Mouse (Mus musculus) spleen, adult 2 months (tissue): ENCODE measurements around the gene Cyb561.

Source experiments
- CTCF ChIP-seq: fragments of 200-500 bp; IDR thresholded peaks from 2 replicates; pipeline ENCODE4 v1.5.1; 2011; ENCODE audit warnings: mild to moderate bottlenecking, inconsistent platforms; ENCODE audit not compliant: insufficient read depth, insufficient read length, insufficient replicate concordance; ENCODE audit errors: extremely low read depth
- POLR2A ChIP-seq: fragments of 200-500 bp; IDR thresholded peaks from 2 replicates; pipeline ENCODE4 v1.6.1; 2011; ENCODE audit warnings: low read depth, low read length, inconsistent platforms

DNA sequence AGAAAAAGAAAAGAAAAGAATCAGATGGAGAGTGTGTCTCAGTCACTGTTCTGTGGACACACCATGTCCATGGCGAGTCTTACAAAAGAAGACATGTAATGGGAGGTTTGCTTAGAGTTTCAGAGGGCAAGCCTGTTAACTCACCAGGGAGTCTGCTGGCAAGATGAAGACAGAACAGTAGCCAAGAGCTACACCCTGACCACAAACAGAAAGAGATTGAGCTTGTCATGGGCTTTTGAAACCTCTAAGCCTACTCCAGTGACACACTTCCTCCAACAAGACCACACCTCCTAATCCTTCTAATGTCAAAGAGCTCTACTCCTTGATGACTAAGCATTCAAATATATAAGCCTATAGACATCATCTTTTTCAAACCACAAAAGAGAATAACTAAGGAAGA is 45.8 kb downstream of the Cyb561 start:
- TF ChIP-seq CTCF: no peak
- no peak for TF ChIP-seq POLR2A
